Mouse (Mus musculus): Measurements from ENCODE around the gene Gm26602. TPM values are rescaled to one million over a fixed set of nuclear protein-coding genes. Genes with fewer than 3 reads are reported as not detected.

Gm26602 gene
- total and polyA plus RNA-seq, 2 experiments from 2014 or later = 39.2 TPM; not detected in 1

DNA sequence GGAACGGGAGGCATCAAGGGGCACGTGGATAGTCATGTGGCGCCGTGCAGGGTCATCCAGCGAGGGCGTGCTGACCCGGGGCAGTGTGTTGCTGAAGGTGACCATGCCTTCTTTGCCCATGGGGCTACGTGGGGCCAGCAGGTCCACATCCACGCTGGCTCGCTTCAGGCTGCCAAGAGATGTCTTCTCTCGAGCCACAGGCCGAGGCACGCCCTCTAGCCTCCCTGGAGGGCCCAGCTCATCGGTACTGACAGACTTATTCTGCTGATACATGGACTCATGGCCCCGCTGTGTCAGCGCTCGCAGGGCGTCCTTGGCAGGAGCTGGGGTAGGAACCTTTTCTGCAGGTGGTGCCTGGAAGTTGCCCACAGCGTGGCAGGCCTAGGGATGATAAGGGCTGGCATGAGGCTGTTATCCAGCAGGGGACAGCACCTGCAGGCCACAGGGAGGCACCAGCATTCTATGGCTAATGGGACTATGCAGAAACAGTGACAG, 44.8 kb upstream of the Gm26602 start:
- Histone ChIP-seq H3K4me1 (ENCODE audit: insufficient read depth) (no peaks in the 10 kb centered on the region), H3K9ac (no peak overlapping the region), H3K4me2 (ENCODE audit: low read depth) (no peak overlapping the region), H3K4me3 (ENCODE audit: low read depth, low read length) (no peak overlapping the region), H3K27ac (ENCODE audit: low read depth, low read length) (0 out of 2 replicates have a peak overlapping the region, but pooled peaks have one; percentile 15), H3K9me3 (ENCODE audit: low read length) (no peaks in the 10 kb centered on the region), H3K27me3 (ENCODE audit: insufficient read depth, low read length) (no peaks in the 10 kb centered on the region), H3K36me3 (ENCODE audit: insufficient read depth) (peaks cover 79% of the 10 kb centered on the region)
- ATAC-seq (peak; percentile 4; the same call in 1 of the 2 replicates), DNase-seq (no peak)
- TF ChIP-seq CTCF (IDR thresholded peaks at IDR 0.05; ENCODE audit: low read depth) = peak; percentile 47
- WGBS = 73% methylated on average over 19 of the region's 19 CpGs

DNA sequence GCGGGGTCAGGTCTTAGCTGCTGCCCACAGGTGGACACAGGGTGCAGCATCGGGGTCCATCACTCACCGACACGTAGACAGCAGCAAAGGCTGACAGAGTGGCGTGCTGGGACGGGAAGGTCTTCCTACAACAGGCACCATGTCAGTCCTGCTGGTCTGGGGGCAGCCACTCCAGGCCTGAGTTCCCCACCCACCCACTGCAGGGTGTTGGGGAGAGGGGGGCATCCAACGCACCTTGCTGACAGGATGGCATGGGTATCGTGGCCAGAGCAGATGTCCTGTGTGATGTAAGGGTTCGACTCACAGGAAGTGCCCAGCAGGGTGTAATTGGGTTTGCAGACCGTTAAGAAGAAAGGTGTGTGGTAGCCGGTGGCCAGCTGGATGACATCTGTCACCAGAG, 44.1 kb upstream of the Gm26602 start:
- WGBS = 77% methylated on average over 11 of the region's 11 CpGs
- ATAC-seq (no peak), DNase-seq (no peak)
- no peak overlapping the region for H3K27ac ChIP-seq (ENCODE audit: low read depth, low read length)
- no peaks in the 10 kb centered on the region for H3K27me3 ChIP-seq (ENCODE audit: insufficient read depth, low read length)
- no peak for TF ChIP-seq CTCF (IDR thresholded peaks at IDR 0.05; ENCODE audit: low read depth)
- H3K4me3 ChIP-seq (ENCODE audit: low read depth, low read length) = no peak overlapping the region
- no peaks in the 10 kb centered on the region for H3K4me1 ChIP-seq (ENCODE audit: insufficient read depth)
- no peaks in the 10 kb centered on the region for H3K9me3 ChIP-seq (ENCODE audit: low read length)
- H3K4me2 ChIP-seq (ENCODE audit: low read depth) = no peak overlapping the region
- no peak overlapping the region for H3K9ac ChIP-seq
- H3K36me3 ChIP-seq (ENCODE audit: insufficient read depth) = peaks cover 71% of the 10 kb centered on the region

DNA sequence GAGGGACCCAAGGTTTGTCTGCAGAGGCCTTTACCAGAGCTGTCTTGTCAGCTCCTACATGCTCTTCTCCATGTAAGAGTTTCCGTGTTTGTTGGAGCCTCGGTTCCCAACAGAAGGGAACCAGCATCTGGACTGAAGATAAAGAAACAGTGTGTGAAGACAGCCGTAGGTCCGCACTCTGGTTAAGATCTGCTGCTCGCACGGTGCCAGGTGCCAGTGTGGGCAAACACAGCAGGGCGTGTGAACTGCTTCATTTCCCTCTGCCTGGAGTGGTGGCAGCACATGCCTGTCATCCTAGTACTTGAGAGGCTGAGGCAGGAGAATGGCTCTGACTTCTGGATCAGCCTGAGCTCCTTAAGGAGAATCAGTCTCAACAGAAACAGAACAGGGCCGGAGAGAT, 38.8 kb upstream of the Gm26602 start:
- no peak for TF ChIP-seq CTCF (IDR thresholded peaks at IDR 0.05; ENCODE audit: low read depth)
- Histone ChIP-seq H3K36me3 (ENCODE audit: insufficient read depth) (peaks cover 20% of the 10 kb centered on the region), H3K27ac (ENCODE audit: low read depth, low read length) (no peak overlapping the region)

DNA sequence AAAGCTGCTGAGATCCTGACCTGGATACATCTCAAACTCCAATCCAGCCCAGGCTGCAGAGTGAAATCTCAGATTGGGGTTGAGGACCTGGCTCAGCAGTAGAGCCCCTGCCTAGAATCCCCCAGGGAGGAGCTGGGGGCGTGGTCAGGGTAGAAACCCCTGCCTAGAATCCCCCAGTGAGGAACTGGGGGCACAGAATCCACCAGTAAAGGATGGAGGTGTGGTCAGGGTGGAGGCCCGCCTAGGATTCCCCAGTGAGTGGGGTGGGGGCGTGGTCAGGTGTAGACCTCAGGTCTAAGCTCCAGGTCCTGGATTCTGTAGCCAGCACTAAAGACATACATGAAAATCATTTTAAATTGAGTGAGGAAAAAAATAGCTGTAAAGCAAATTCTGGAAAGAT, 37.8 kb upstream of the Gm26602 start:
- peaks cover 13% of the 10 kb centered on the region for H3K36me3 ChIP-seq (ENCODE audit: insufficient read depth)
- no peak for DNase-seq
- peak overlapping the region; percentile 93 for H3K27ac ChIP-seq (ENCODE audit: low read depth, low read length)
- no peaks in the 10 kb centered on the region for H3K9me3 ChIP-seq (ENCODE audit: low read length)
- no peak for ATAC-seq
- H3K4me1 ChIP-seq (ENCODE audit: insufficient read depth) = no peaks in the 10 kb centered on the region
- TF ChIP-seq CTCF (IDR thresholded peaks at IDR 0.05; ENCODE audit: low read depth) = no peak
- 55% methylated on average over 3 of the region's 3 CpGs for WGBS
- peak overlapping the region; percentile 54 for H3K4me3 ChIP-seq (ENCODE audit: low read depth, low read length)
- no peaks in the 10 kb centered on the region for H3K27me3 ChIP-seq (ENCODE audit: insufficient read depth, low read length)
- peak overlapping the region; percentile 67 for H3K4me2 ChIP-seq (ENCODE audit: low read depth)
- H3K9ac ChIP-seq = peak overlapping the region; percentile 87

More for the DNA sequence above, 38.8 kb upstream of the Gm26602 start:
- ATAC-seq = no peak
- Histone ChIP-seq H3K9me3 (ENCODE audit: low read length) (no peaks in the 10 kb centered on the region), H3K9ac (no peak overlapping the region), H3K4me1 (ENCODE audit: insufficient read depth) (no peaks in the 10 kb centered on the region), H3K27me3 (ENCODE audit: insufficient read depth, low read length) (no peaks in the 10 kb centered on the region), H3K4me2 (ENCODE audit: low read depth) (peak overlapping the region; percentile 67), H3K4me3 (ENCODE audit: low read depth, low read length) (0 out of 2 replicates have a peak overlapping the region, but pooled peaks have one; percentile 17)
- whole genome bisulfite sequencing = 61% methylated on average over 8 of the region's 8 CpGs
- no peak for DNase-seq

DNA sequence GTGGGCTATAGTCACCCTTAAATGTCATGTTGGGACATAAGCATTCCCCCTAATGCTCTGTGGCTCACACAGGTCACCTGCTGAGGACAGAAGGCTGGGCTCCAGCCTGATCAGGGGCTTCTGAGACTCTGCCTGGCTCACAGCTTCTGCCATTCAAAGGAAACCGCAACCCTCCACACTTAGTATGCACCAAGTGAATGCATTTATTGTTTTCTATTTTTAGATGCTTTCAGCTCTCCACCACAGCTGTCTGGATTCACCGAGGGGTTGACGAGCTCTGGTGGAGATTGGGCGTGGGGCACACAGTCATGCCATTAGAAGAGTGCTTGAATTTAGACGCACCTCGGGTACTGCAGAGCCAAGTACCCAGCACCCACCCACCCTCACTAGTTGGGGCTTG, 37.3 kb upstream of the Gm26602 start:
- H3K27me3 ChIP-seq (ENCODE audit: insufficient read depth, low read length) = no peaks in the 10 kb centered on the region
- H3K9ac ChIP-seq = peak overlapping the region; percentile 87
- peak overlapping the region; percentile 67 for H3K4me2 ChIP-seq (ENCODE audit: low read depth)
- WGBS = under 1% methylated on average over 6 of the region's 6 CpGs
- peak; percentile 25 for ATAC-seq
- TF ChIP-seq CTCF (IDR thresholded peaks at IDR 0.05; ENCODE audit: low read depth) = no peak
- peak; percentile 66 for DNase-seq
- H3K9me3 ChIP-seq (ENCODE audit: low read length) = no peaks in the 10 kb centered on the region
- H3K36me3 ChIP-seq (ENCODE audit: insufficient read depth) = peaks cover 13% of the 10 kb centered on the region
- H3K4me3 ChIP-seq (ENCODE audit: low read depth, low read length) = peak overlapping the region; percentile 54
- peak overlapping the region; percentile 93 for H3K27ac ChIP-seq (ENCODE audit: low read depth, low read length)
- H3K4me1 ChIP-seq (ENCODE audit: insufficient read depth) = no peaks in the 10 kb centered on the region

GRCm38 (mm10) chr10:79873715-79874289, 36.9 kb upstream of the Gm26602 start:
- ATAC-seq (peak; percentile 32), DNase-seq (no peak)
- peak overlapping the region; percentile 67 for H3K4me2 ChIP-seq (ENCODE audit: low read depth)
- H3K4me3 ChIP-seq (ENCODE audit: low read depth, low read length) = peak overlapping the region; percentile 54
- no peak for TF ChIP-seq CTCF (IDR thresholded peaks at IDR 0.05; ENCODE audit: low read depth)
- H3K9ac ChIP-seq = peak overlapping the region; percentile 87
- H3K9me3 ChIP-seq (ENCODE audit: low read length) = no peaks in the 10 kb centered on the region
- H3K27me3 ChIP-seq (ENCODE audit: insufficient read depth, low read length) = no peaks in the 10 kb centered on the region
- no peaks in the 10 kb centered on the region for H3K4me1 ChIP-seq (ENCODE audit: insufficient read depth)
- peak overlapping the region; percentile 93 for H3K27ac ChIP-seq (ENCODE audit: low read depth, low read length)
- peaks cover 13% of the 10 kb centered on the region for H3K36me3 ChIP-seq (ENCODE audit: insufficient read depth)
- WGBS = 3% methylated on average over 26 of the region's 26 CpGs

DNA sequence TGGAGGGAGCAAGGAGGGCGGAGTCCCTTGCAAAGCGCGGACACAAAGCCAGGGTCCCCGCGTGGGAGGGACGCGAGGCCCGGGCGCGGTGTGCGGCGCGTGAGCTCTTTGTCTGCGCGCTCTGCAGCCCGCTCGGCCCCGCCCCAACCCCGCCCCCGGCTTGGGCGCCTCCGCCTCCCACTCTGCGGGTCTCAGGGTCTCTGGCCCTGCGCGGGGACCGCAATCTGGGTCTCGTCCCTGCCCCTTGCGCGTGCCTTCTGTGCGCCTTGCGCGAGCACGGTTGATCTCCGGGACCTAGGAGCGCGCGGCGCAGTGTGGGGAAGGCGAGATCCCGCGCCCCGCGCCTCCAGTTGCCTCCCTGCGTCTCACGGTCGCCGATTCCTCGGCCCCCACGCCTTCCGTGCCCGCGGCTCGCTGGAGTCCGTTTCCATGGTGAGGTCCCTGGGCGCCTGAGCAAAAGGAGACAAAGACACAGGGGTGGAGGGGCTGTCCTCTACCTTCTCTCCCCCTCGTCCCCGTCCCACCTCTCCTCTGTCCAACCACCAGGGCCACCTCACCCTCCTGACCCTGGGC, 36.3 kb upstream of the Gm26602 start, which contains the start of the genes Prtn3 and Plppr3:
Prtn3 (plus strand) TSS at position 187 of the 573 bp plus-strand sequence.
Plppr3 (minus strand) TSS at position 345 of the 573 bp plus-strand sequence.
- WGBS = under 1% methylated on average over 39 of the region's 57 CpGs
- H3K4me2 ChIP-seq (ENCODE audit: low read depth) = peak within 1 kb of the TSS; percentile 67
- peak; percentile 88 for ATAC-seq
- H3K27ac ChIP-seq (ENCODE audit: low read depth, low read length) = peak within 1 kb of the TSS; percentile 93
- peaks cover 12% of the 10 kb centered on the region for H3K36me3 ChIP-seq (ENCODE audit: insufficient read depth)
- H3K4me3 ChIP-seq (ENCODE audit: low read depth, low read length) = peak within 1 kb of the TSS; percentile 54
- H3K9ac ChIP-seq = peak within 1 kb of the TSS; percentile 87
- no peaks in the 10 kb centered on the region for H3K27me3 ChIP-seq (ENCODE audit: insufficient read depth, low read length)
- no peak; the same call in 1 of the 2 replicates for TF ChIP-seq CTCF (IDR thresholded peaks at IDR 0.05; ENCODE audit: low read depth)
- no peaks in the 10 kb centered on the region for H3K4me1 ChIP-seq (ENCODE audit: insufficient read depth)
- DNase-seq = peak; percentile 89
- H3K9me3 ChIP-seq (ENCODE audit: low read length) = no peaks in the 10 kb centered on the region

Data from forebrain, postnatal 0 days (tissue).